Mouse (Mus musculus): ENCODE data around the gene Olfr1441.
A peak's percentile ranks its signal among the peaks of the same experiment; 100 is the strongest.

The Olfr1441 gene

DNA sequence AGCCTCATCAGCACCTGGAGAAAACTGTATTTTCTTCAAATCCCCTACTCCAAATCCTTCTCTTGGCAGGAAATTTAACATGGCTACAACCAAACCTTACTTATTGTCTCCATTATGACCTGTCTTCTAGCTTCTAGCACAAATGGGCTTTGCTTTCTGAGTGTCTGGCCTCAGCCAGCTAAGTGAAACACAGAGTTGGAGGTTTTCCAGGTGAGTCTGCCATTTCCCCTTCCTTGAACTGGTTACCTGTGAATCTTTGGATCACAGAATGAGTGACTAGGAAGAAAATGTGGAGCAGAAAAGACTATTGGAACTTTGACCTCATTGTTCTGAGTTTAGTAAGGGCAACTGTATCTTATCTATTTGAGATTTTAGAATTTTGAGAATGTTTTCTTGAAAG, at the start of gene Olfr1441:
Gene Olfr1441 (plus strand): TSS at position 73 of the 400 bp plus-strand sequence.
- DNase-seq (ENCODE audit: low spot score in 2 of 2): no peak

DNA sequence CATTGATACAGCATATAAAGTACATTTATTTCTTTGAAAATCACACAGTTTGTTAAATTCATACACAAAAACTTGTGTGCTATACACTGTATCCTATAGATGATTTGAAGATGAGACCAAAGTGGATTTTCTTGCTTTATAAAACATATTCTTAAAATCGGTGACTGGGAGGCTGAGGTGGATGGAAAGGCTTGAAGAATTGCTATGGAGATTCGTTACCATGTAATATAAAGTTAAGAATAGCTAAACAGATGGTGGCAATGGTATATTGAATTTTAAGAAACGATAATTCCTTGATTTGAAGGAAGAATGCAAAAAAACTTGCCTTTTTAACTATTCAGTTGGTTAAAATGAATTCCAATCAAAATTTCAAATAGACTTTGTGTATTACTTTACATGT, 44.2 kb upstream of the Olfr1441 start:
- no peak for DNase-seq (ENCODE audit: low spot score in 2 of 2)

DNA sequence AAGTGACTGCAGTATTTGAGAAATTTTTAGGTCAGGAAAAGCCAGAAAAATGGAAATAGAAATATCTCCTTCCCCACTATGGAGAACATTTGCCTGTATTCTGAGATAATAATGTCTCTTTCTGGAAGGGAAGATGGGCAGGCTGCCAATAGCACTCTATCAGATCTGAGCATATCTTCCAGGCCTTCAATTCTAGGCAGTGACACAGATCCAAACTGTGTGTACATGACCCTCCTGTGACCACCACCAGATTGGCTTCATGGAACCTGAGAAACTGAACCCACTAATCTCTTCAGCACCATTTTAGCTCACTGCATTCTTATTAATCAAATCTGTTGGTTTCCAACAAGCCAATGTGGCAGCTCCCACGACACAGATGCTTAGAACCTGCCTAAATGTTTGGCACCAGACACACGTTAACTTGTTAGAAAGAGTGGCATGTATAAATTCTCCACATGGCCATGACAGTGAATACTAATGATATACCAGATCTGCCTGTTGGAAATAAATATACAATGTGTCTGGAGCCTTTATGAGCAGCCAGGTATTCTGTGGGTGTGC, 42.7 kb upstream of the Olfr1441 start:
- DNase-seq (ENCODE audit: low spot score in 2 of 2): no peak

DNA sequence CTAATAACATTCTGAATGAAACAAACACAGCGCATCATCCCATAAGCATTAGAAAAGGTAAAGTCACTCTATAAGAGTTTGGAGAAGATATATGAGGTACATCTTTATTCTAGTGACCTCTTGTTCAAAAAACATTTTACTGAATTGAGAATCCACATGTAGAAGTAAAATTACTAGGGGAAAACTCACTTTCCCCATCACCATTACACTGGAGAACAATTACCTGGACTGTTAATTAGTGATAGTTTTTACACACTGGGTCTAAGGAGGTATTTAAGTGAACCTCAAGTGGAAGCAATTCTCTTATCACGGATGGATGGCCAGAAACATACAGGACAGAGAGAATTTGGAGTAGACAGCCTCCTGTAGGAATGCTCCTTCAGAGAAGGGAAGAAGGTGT, 30.3 kb upstream of the Olfr1441 start, which contains the start of gene Olfr1440:
Gene Olfr1440 (plus strand): TSS at position 301 of the 400 bp plus-strand sequence.
- no peak for DNase-seq (ENCODE audit: low spot score in 2 of 2)

DNA sequence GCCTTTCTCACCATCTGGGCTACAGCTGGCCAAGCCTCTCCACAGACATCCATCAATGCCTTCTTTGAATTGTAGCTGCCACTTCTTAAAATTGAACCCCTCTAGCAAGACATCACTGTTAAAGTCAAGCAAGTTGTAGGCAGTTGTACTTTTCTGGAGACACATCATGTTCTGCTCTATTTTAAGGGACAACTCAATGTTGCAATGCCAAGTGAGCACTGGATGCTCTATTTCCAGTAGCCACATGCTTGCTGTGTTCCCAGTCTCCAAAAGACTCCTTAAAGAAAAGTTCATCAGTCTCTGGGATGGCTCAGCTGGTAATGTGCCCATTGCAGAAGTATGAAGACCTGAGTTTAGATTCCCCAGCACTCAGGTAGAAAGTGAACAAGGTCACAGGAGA, 3.5 kb upstream of the Olfr1441 start:
- DNase-seq (ENCODE audit: low spot score in 2 of 2): no peak

DNA sequence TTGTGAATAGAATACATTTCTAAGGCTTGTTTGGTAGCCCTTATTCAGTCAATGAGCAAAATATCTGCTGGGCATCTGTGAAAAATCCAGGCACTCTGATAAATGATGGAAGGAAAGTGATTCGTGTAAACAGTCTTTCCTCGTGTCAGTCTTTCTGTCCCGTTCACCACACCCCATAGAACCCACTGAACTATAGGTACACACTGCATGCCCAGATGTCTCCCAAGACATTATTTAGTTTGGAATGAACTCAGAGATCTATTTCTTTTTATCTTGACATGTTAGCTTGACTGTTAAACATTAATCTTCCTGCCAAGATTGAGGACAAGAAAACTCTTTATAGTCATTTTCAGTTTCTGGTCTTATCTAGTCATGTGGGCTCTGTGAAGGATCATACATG, 1.1 kb downstream of the Olfr1441 start:
- no peak for DNase-seq (ENCODE audit: low spot score in 2 of 2)

DNA sequence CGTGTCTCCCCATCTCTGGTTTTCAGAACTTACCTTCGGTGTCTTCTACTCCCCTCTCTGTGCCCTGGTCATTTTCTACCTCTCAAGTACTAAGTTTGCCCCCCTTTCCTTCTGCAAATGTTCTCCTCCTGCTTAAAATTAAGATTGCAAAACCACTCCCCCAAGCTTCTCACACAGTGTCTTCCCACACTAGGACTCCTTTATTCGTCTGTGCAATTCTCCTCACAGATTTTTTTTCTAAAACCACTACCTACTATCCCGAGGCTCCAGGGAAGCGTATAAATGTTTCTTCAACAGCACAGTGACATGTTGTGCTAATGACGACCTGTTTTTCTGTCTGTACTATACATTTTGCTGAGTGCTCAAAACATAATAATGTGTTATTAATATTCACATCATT, 3.3 kb downstream of the Olfr1441 start:
- DNase-seq (ENCODE audit: low spot score in 2 of 2): no peak

DNA sequence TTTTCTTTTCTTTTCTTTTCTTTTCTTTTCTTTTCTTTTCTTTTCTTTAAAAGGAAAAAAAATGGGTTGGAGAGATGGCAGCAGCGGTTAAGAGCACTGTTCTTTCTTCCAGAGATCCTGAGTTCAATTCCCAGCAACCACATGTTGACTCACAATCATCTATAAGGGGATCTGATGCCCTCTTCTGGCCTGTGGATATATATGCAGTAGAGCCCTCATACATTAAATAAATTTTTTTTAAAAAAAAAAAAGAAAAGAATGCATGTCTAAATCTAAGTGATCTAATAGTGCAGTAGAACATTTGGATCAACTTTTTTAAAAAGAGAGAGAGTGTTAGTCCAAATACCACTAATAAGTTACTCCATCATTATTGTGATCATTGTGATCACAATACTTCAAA, 4.4 kb downstream of the Olfr1441 start:
- no peak for DNase-seq (ENCODE audit: low spot score in 2 of 2)

DNA sequence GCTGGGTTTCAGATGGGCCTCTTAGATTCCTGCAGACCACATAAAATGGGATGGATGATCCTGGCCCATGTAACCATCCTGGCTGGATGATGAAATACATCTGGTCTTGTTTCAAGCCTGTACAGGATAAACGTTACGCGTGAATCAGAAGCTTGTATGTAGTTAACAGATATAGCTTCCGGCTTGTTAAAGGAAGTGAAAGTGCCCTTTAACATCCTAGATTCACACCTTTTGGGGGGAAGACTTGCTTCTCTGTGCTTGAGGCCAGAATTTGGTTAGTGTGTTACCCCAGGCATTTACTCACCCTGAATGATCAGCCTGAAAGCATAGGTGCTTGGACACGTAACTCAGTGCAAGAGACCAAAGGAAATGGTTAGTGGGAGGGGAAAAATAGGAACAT, 9.9 kb downstream of the Olfr1441 start:
- no peak for DNase-seq (ENCODE audit: low spot score in 2 of 2)

DNA sequence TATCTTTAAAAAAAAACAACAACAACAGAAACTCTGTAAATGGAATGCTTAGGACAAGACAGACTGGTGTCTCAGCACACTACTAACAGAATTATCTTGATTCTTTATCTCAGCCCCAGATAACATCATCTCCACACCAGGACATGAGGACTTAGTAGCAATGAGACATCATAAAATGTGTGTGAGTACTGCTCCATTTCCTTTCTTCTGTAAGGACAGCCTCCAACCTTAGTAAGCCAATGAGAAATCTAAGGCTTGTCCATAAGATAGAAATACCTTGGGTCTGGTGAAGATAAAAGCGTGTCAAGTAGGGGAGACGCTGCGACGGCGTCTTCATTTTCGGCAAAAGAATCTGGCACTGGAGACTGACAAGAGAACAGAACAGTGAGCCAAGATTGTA, 10.4 kb downstream of the Olfr1441 start, which contains the start of gene Pfpl:
Gene Pfpl (plus strand): TSS at position 301 of the 400 bp plus-strand sequence.
- DNase-seq (ENCODE audit: low spot score in 2 of 2): no peak

DNA sequence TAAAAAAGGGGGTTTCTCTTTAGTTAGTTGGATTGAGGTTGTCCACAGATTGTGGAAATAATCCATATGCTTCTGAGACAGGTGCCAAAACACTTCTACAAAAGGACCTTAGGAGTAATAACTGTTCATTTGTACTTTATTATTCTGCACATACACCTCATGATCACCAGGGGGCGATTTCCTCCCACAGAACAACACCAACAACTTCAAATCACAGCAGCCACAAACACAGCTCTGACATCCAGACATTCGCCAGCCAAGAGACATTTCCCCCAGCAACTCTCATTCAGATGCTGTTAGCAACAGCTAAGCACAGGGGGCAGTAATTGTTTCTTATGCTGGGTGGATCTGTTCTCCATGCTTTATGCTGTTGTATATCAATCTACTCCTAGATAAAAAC, 15.8 kb downstream of the Olfr1441 start:
- DNase-seq (ENCODE audit: low spot score in 2 of 2): peak in 1 of 2 experiments; percentile 5

DNA sequence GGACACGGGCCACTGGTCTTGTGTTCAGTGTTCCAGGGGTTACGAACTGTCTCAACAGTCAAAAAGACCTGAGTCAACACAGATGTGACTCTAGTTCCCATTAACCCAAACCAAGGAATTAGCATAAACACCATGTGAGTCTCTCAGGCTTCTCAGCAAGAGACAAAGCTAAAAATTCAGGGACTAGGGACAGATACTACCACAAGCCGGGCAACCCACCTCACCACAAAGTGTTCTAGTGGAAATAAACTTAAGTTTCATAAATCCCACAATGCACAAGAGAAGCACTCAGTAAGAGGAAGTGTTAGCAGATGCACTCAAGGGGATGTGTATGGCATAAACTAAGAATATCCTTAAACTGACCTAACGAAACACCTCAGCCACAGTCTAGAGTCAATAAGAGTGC, 17.8 kb downstream of the Olfr1441 start:
- DNase-seq (ENCODE audit: low spot score in 2 of 2): no peak

DNA sequence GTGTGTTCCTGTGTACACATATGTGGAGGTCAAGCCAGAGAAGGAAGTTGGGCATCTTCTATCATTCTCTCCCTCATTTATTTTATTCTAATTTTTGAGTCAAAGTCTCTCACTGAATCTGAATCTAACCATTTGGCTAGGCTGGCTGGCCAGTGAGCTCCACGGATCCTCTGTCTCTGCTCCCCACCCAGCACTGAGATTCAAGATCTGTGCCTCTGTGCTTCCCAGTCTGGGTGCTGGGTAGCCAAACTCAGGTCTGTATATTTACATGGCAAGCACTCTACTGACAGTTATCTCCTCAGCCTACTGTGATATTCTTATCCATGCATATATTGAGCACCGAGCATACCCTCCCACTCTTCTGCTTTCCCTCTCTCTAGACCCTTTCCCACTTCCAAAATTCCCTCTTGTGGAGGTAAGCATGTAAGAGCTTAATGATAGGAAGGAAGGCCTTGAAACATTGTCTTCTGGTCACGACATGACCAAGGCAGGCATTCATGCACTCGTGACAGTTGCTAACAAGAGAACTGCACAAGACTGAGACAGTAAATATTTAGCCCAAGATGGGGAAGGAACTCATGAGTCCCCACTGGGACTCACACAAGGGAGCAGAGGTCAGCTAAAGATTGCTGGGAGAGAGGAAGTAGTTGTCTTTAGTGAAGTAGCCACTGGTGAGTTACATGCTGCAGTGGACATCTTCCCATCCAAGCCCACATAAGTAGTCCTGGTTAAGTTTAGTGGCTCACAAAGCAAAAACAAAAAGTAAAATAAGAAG, 18.7 kb downstream of the Olfr1441 start:
- no peak for DNase-seq (ENCODE audit: low spot score in 2 of 2)

DNA sequence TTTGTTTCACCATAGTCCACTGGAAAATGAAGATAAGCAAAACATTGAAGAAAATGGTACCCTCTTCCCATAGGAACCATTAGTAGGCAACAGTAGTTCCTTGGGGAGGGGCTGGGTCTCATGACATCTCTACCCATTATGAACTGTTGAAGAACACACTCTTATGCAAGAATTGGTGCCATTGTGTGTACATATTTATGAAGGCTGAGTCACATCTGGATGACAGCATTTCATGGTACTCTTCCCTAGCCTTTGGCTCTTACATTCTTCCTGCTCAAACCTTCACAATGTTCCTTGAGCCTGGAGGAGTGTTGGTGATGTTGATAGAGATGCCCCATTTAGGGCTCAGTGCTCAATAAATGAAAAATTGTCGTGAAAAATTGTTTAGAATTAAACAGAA, 22.3 kb downstream of the Olfr1441 start:
- DNase-seq (ENCODE audit: low spot score in 2 of 2): no peak

DNA sequence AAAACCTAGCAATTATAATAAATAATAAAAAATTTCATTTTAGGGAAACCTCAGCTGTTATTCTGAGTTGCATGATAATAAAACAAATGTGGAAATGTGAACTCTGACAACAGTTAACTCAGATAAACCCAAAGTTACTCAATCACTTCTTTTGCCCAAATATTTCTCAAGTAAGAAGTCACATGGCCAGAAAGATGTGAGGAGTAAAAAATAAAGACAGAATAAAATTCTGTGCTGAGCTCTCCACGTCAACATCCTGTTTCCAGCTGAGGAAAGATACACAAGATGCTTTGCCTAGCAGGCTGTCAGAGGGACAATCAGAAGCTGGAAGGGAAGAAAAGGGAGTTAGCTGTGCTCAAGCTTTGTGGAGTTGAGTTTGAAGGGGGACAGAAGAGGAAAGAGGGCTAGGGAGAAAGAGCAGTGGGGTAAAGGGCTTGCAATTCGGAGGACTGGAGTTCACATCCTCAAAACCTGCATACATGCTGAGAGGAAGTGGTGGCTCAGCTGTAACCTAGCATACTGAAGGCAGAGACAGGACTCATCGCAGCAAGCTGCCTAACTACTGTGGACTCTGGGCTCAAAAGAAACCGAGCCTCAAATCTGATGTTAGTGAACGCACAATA, 23.0 kb downstream of the Olfr1441 start:
- no peak for DNase-seq (ENCODE audit: low spot score in 2 of 2)

DNA sequence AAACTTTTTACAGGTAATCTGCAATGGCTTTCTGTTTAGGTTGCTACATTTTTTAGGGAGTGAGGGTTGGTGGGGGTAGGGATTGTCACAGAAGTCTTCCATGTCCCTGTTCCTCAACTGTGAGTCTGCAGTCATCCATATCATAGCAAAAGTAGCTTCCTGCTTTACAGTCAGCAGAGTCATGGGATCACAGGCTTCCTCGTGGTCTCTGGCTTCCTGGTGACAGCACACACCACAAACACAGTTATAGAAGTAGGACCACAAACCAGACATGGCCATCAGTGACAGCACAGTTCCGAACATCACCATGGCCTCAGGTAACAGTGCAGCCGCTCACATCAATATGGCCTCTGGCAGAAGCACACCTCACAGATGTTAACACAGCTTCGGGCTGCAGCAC, 25.3 kb downstream of the Olfr1441 start:
- DNase-seq (ENCODE audit: low spot score in 2 of 2): no peak

DNA sequence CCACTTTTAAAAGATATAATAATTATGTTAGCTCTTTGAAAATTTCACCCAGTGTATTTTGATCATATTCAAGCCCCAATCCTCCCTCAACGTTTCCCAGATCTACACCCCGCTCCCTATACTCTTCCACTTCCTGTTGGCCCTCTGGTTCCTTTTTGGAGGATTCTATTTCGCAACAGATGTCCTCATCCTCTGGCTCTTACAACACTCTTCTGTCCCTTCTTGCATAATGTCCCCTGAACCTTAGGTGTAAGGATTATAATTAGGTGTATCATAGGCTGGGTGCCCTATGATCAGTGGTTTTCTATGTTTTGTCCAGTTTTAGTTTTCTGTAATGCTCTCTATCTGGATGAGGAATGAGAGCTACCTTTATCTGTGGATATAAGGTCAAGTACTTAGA, 27.8 kb downstream of the Olfr1441 start:
- no peak for DNase-seq (ENCODE audit: low spot score in 2 of 2)

DNA sequence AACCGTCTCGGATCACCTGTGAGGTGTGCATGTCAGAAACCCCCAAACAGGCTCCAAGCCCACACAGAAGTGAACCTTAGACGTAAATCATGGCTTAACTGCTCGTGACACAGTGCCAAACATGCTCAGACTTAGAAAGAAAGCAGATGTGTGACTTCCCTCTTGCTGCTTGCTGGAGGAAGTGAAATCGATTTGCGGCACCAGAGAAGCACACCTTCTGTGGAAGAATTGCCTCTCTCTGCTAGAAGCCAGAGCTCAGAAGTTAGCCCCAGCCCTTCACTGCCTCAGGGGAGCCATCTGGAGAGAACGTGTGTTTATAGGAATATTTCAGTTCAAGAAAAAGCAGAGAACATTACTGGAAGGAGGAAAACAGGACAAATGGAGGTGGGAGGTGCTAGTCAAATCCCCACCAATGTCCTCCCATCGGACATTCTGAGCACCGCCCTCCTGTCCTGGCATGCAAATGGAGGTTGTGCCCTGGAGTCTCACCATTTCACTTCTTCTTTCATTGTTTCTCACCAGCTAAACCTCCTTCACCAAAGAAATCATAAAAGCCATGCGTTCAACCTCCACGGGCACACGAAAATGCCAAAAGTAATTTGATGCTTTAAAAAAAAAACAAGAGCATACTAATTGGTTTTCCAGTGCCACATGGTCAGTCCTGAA, 40.3 kb downstream of the Olfr1441 start:
- no peak for DNase-seq (ENCODE audit: low spot score in 2 of 2)

DNA sequence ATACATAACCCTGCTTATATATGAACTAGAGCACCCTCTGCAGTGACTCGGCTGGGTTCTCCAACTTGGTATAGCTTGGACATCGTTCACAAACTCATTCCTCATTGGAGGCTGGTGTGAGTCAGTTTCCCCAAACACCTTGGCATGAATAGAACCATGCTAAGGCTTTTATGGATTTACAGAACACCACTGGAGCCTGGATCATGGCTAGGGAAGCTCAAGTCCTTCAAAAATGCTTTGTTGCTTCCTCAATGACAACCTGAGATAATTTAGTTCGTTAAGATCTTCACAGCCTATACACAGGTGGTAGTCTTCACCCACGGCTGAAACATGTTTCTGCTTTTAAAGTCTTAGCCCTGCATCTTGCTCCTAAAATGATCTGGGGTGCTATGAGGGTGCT, 42.3 kb downstream of the Olfr1441 start:
- DNase-seq (ENCODE audit: low spot score in 2 of 2): no peak

DNA sequence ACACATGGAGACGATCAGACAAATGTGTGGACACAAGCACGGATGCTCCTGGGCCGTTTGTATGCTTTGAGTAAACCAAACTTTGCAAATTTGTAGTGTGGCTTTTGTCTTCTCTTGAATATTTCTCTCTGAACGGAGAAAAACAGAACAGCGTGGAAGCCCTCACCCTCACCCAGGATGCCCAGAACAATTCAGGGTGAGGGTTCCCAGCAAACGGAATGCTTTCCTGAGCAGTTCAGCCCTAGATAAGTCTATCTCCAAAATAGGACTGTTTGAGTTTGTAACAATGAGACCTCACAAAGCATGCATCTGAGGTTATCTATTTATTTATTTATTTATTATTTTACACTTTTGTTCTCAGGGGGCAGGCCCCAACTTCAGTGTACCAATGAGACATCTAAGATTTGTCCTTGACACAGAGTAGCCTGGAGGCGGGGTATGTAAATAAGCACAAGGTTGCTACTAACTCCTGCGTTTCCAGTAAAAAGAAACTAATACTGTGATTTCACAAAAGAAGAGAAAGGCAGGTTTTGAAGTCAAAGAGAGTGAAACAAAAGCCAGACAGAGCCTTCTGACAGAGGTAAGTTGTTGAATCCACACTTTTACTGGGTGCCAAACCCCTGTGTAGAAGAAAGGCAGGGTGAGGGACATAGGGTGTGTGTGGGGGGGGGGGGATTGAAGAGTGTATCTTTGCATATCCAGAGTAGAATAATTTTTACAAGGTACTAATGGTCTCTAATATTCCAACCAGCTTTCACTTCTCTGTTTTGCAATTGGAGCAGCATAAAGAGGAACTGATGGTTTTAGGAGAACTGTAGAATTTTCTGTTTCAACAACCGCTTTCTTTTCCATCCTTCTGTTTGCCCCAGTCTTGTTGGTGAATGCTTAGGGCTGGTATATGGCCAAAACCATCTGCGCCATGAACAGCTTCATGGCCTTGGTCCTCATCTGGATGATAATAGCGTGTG, 43.3 kb downstream of the Olfr1441 start, which contains the start of gene Mpeg1:
Gene Mpeg1 (plus strand): TSS at position 498 of the 968 bp plus-strand sequence.
- no peak for DNase-seq (ENCODE audit: low spot score in 2 of 2)

Data from cerebellum, postnatal 4 days (tissue).